Mouse (Mus musculus): ENCODE measurements around the gene Tnfrsf8.

Gene Tnfrsf8

DNA sequence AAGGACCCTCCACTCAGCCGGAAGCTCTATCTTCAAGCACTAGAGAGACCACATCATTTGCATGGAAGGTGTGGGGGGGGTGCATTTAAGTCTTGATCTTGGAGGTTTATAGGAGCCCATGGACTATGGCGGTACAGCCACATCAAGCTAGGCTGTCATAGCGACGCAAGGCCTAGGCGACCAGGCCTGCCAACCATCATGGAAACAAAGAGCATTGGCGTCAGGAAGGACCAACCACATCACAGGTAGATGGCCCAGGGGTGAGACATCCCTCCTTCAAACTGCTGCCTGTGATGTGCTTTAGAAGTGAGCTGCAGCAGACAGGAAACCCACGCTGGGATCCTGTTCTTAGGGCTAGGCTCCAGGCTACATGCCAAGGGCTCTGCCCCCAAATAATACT lies 78.9 kb downstream of the Tnfrsf8 start:
- ChIA-PET POLR2A (interaction anchor here in 3 of 4 experiments (0.7 to 3.8 kb wide), 9 partner anchors 9 to 36 kb away, joined by 3 to 25 read pairs (median 6); partner anchors contain the start of gene Tnfrsf1b (in 2 of the 3)), CTCF (interaction anchor here in 1 of 4 experiments (0.8 kb wide), 1 partner anchor 21 kb away, joined by 3 read pairs; no protein-coding TSS in a partner anchor)

DNA sequence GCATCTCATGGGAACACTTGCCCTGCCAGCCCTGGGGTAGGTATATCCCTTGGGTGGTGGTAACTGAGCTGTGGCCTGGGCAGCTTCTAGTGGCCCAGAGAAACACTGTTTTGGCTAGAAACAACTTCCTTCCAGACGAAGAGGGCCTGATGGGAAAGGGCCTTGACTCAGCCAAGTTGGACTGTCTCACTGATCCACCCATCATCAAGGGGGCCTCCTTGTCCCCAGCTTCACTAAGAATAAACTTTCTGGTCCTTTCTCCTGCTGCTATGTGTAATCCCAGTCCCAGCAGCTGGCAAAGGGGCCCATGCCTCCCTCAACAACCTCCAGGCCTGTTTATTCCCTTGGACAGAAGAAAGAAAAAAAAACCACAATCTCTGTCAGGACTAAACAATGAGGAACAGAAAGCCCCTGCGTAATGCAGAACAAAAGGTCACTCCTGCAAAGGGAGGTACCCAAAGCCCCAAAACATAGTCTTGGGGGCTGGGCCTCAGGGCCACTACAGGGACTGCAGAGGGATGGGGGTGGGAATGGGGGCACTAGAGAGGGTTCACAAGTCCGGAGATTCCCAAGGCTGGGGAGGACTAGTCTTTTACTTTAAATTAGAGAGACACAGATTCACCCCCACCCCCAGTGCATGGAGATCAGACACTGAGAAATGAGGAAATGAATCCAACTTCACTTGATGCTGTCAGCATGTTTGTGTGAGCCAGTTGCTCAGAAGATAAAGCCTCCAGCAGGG lies 81.3 kb downstream of the Tnfrsf8 start:
- CTCF ChIA-PET: interaction anchor here in 1 of 4 experiments (1.1 kb wide), 1 partner anchor 14 kb away, joined by 3 read pairs; no protein-coding TSS in a partner anchor
- POLR2A ChIA-PET: interaction anchor here in 3 of 4 experiments (0.7 to 1.7 kb wide), 4 partner anchors 13 to 38 kb away, joined by 3 to 4 read pairs (median 3); partner anchors contain the start of gene Tnfrsf1b (in 1 of the 3)

GRCm38 (mm10) chr4:145231732-145232131 lies 83.2 kb downstream of the Tnfrsf8 start:
- CTCF ChIA-PET: interaction anchor here in 2 of 4 experiments (1.1 to 1.5 kb wide), 3 partner anchors 12 to 17 kb away, joined by 3 to 7 read pairs (median 4); no protein-coding TSS in a partner anchor
- POLR2A ChIA-PET: interaction anchor here in 3 of 4 experiments (1.0 to 2.5 kb wide), 4 partner anchors 11 to 15 kb away, joined by 3 to 10 read pairs (median 5); partner anchors contain the start of gene Tnfrsf1b (in 3 of the 3)

- CTCF ChIA-PET: interaction anchor here in 2 of 4 experiments (1.1 to 1.5 kb wide), 3 partner anchors 11 to 16 kb away, joined by 3 to 7 read pairs (median 4); no protein-coding TSS in a partner anchor
- POLR2A ChIA-PET: interaction anchor here in 3 of 4 experiments (0.5 to 2.5 kb wide), 10 partner anchors 10 to 76 kb away, joined by 3 to 10 read pairs (median 3); partner anchors contain the start of gene Tnfrsf1b (in 2 of the 3)
Observed at GRCm38 (mm10) chr4:145230647-145231046, 84.3 kb downstream of the Tnfrsf8 start.

GRCm38 (mm10) chr4:145229524-145230163 lies 85.3 kb downstream of the Tnfrsf8 start:
- CTCF ChIA-PET: no interaction called here
- POLR2A ChIA-PET: interaction anchor here in 2 of 4 experiments (1.4 to 2.5 kb wide), 4 partner anchors 11 to 17 kb away, joined by 3 to 10 read pairs (median 3); partner anchors contain the start of gene Tnfrsf1b (in 1 of the 2)

- POLR2A ChIA-PET: interaction anchor here in 2 of 4 experiments (0.8 to 1.6 kb wide), 4 partner anchors 10 to 43 kb away, joined by 3 to 4 read pairs (median 3); partner anchors contain the start of gene Tnfrsf1b (in 1 of the 2)
- CTCF ChIA-PET: interaction anchor here in 3 of 4 experiments (0.6 to 1.3 kb wide), 3 partner anchors 9 to 16 kb away, joined by 3 to 4 read pairs (median 3); no protein-coding TSS in a partner anchor
Observed at GRCm38 (mm10) chr4:145229051-145229450, 85.9 kb downstream of the Tnfrsf8 start.

DNA sequence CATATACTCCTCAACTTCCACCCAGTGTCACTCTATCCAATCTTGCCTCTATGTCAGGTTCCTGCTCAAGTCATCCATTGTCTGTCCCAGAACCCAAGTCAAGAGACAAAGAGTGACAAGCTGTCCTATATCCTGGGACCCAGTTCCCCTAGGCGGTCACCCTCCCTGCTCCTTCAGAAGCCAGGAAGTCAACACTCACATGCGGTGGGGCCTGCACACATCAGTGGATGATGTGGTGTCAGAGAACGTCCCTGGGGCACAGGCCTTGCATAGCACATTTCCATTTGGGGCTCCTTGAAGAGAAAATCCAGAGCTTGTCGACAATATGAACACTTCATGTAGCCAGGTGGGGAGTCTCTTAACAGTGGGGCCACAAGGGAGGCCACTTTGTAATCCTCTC lies 90.4 kb downstream of the Tnfrsf8 start:
- ChIA-PET CTCF (no interaction called here), POLR2A (interaction anchor here in 2 of 4 experiments (0.6 to 1.9 kb wide), 5 partner anchors 10 to 35 kb away, joined by 3 to 9 read pairs (median 3); no protein-coding TSS in a partner anchor)

DNA sequence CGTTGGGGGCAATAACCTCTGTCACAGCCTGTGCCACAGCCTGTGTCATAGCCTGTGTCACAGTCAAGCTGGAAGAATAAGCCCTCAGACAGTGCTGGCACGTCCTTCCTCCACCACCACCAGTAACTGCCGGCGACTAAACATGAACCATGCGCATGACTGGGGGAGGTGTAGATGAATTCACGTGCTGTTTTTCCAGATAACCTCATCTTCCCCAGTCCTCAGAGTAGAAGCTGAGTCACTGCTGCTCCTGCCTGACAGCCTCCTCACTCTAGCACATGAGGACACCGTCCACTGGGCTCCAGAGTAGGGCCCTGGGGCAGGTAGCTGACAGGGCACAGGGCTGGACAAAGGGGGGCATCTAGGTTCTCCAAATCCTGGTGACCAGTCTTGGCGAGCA lies 92.9 kb downstream of the Tnfrsf8 start:
- ChIA-PET CTCF (interaction anchor here in 3 of 4 experiments (0.8 to 1.4 kb wide), 6 partner anchors 21 to 71 kb away, joined by 3 to 4 read pairs (median 3); partner anchors contain the start of gene Tnfrsf1b (in 1 of the 3)), POLR2A (interaction anchor here in 3 of 4 experiments (0.7 to 5.7 kb wide), 24 partner anchors 7 to 88 kb away, joined by 3 to 56 read pairs (median 6); partner anchors contain the start of genes Tnfrsf1b (in 2 of the 3) and Vps13d (in 1 of the 3))

- ChIA-PET POLR2A (interaction anchor here in 3 of 4 experiments (0.8 to 5.7 kb wide), 23 partner anchors 10 to 88 kb away, joined by 3 to 56 read pairs (median 6); partner anchors contain the start of genes Tnfrsf1b (in 3 of the 3) and Vps13d (in 1 of the 3)), CTCF (interaction anchor here in 3 of 4 experiments (0.8 to 2.6 kb wide), 9 partner anchors 20 to 74 kb away, joined by 3 to 9 read pairs (median 3); partner anchors contain the start of gene Tnfrsf1b (in 1 of the 3))
Observed at GRCm38 (mm10) chr4:145221379-145221778, 93.6 kb downstream of the Tnfrsf8 start.

DNA sequence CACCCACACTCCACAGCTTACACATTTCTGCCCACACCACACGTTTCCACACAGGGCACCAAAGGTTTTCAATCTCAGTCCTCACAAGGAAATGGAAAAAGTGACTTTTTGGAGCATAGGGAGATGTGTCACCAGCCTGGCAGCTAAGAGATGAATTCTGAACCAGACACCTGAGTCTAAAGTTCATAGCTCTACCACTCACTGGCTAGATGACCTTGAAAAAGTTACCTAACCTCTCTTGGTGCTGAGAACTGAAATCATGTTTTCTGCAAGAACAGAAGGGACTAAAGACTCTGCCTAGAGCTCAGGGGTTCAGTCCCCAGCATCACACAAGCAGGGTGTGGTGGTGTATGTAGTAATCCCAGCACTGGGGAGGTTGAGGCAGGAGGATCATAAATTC lies 95.0 kb downstream of the Tnfrsf8 start:
- CTCF ChIA-PET: interaction anchor here (0.6 to 2.6 kb wide), 69 partner anchors 8 to 329 kb away, joined by 3 to 21 read pairs (median 4); partner anchors contain the start of genes Tnfrsf1b (in 3 of the 4) and Vps13d (in 1 of the 4)
- POLR2A ChIA-PET: interaction anchor here (0.6 to 5.7 kb wide), 36 partner anchors 8 to 272 kb away, joined by 3 to 56 read pairs (median 6); partner anchors contain the start of genes Tnfrsf1b (in 3 of the 4) and Vps13d (in 1 of the 4)

GRCm38 (mm10) chr4:145219240-145219985 lies 95.6 kb downstream of the Tnfrsf8 start:
- ChIA-PET CTCF (interaction anchor here (0.5 to 2.6 kb wide), 73 partner anchors 8 to 329 kb away, joined by 3 to 21 read pairs (median 4); partner anchors contain the start of genes Tnfrsf1b (in 3 of the 4) and Vps13d (in 2 of the 4)), POLR2A (interaction anchor here (0.6 to 5.7 kb wide), 35 partner anchors 8 to 272 kb away, joined by 3 to 56 read pairs (median 5); partner anchors contain the start of genes Tnfrsf1b (in 3 of the 4) and Vps13d (in 1 of the 4))

- ChIA-PET CTCF (interaction anchor here in 3 of 4 experiments (0.6 to 2.5 kb wide), 6 partner anchors 21 to 67 kb away, joined by 3 to 20 read pairs (median 8); no protein-coding TSS in a partner anchor), POLR2A (interaction anchor here in 2 of 4 experiments (1.6 to 5.7 kb wide), 4 partner anchors 8 to 89 kb away, joined by 5 to 56 read pairs (median 24); no protein-coding TSS in a partner anchor)
Observed at GRCm38 (mm10) chr4:145217837-145218236, 97.1 kb downstream of the Tnfrsf8 start.
